Mouse (Mus musculus) layer of hippocampus, postnatal 25 days (tissue): ENCODE measurements at regions not wholly inside any gene's neighbourhood (a gene's known extent, or its start where the extent isn't known, plus 50 kb on each side); places are given as distances from the start of the nearest gene placed in this dataset.

Experiments
- DNase-seq, 2 experiments: peaks; one replicate each; pipeline ENCODE4 v3.0.0; 2022; ENCODE audit warnings: mixed read lengths in 2 of 2, low spot score in 1 of 2; ENCODE audit errors: extremely low spot score in 1 of 2

DNA sequence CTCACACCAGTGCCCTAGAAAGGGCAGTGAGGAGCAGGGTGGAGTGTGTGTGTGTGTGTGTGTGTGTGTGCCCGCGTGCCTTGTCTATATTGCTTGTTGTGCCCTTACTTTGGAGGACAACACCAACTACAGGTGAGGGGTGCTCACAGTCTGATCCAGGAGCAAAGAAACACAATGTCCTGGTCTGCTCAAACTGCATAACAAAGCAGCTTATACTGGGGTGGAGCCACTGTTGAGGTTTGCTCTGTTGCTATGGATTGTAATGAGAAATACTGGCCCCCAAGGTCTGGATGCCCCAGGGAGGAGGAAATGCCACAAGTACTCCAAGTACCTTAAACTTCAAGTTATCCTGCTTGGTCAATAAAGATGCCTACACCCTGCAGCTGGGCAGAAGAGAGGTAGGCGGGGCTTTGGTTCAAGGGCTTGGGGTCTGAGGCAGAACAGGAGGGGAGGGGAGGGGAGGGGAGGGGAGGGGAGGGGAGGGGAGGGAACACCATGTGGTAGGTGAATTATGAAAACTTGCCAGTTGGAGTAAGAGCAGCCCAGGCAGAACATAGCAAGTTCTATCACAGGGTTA is 74.2 kb upstream of the Spred2 start:
- no peak for DNase-seq

GRCm38 (mm10) chr11:19851022-19851615 is 73.1 kb upstream of the Spred2 start:
- no peak for DNase-seq

DNA sequence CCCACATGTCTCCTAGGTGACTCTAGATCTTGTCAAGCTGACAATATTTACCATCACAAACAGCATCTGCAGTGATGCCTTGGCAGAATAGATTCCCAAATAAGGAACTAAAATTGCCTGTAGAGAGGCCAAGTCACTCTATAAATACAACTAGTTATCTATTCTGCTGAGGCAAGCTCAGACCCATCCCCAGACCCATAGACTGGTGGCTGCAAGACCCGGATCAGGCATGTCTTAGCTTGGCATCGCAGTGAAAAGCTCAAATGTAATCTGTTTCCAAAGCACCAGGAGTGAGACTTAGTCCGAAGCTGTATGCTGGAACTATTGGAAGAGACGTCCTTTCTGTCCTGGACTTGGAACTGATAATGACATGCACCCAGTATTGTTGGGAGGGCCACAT is 62.6 kb upstream of the Spred2 start:
- DNase-seq = no peak

DNA sequence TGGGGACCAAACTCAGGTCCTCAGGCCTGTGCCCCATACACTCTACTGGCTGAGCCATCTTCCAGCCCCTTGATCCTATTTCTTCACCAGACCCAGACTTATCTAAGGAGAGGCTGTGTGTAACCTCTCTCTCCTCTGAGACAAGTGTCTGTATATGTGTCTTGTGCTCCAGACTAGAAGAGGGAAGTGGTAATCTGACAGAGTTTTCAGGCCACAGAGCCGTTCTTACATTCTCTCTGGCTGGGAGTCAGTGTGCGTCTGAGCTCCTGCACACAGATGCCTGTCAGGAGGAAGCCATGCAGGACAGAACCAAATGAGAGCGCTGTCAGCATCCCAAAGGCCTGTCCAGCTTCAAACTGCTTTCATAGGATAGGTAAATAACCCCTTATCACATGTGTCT is 60.8 kb upstream of the Spred2 start:
- no peak for DNase-seq

DNA sequence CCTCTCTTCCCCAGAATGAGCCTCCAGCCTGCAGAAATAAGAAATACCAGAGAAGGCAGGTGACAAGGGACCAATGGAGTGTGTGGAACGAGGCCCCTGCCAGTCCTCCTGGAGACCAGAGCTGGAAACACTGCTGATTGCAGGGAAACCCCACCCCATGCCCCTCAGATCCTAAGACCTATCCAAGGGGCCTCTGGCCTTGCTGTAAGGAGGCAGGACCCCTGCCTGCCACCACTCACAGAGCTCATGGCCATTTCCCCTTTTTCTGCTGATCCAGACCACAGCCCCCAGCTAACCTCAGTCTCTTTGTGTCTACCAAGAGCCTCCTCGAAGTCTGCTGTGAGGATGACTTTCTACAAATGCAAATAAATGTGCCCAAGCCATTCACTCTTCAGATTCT is 57.9 kb upstream of the Spred2 start:
- DNase-seq = no peak

DNA sequence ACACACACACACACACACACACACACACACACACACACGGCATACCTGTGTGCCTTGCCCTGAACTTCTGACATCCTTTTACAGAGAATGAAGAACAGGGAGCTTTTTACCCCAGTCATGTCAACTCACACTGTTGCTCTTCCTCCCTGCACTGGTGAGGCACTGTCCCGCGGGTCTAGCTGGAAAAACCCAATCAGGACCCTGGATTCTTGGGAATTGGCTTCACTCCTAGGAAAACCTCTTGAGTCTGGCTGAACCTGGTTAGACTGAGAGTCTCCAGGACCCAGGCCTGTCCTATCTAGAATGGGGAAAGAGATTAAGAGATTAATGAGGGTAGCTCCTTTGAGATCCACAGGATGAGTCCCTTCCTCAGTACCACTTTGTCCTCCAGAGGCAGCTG is 54.5 kb upstream of the Spred2 start:
- DNase-seq = no peak

DNA sequence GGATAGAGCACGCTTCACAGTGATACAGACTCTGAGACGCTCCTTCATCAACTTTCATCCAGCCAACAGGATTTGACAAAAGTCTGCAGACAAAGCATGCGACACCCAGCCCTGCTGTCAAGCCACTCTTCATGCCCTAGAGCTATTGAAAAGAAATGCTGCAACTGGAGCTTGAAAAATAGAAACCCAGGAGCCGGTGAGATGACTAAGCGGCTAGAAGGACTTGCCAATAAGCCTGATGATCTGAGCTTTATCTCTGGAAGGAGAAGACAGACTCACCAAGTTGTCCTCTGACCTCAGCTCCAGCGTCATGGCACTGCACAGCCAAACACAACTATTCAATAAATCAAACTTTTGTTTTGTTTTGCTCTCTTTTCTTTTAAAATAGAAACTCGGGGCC is 54.0 kb upstream of the Spred2 start:
- DNase-seq = no peak

DNA sequence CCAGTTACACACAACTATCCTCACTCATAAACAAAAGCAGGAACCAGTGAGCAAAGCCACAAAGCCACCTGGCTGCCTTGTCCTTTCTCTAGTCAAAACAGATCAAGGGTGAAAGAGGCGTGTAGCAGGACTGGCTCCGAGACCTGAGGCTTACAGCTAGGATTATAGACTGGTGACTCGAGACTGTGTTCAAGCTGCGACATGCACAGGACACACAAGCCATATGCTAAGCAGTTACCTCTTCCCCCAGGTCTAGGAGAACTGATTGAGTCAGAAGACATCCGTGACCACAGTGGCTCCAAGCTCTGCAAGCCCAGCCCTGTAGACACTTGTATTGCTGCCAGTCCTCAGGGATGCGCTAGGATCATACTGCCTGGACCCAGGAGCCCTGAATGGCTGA is 50.4 kb upstream of the Spred2 start:
- DNase-seq = no peak
